Mouse (Mus musculus): ENCODE results near the gene Timm13. TPM values are rescaled to one million over a fixed set of nuclear protein-coding genes. Genes with fewer than 3 reads are reported as not detected.

The Timm13 gene
- polyA plus RNA-seq, 1 experiment, result 310 TPM

DNA sequence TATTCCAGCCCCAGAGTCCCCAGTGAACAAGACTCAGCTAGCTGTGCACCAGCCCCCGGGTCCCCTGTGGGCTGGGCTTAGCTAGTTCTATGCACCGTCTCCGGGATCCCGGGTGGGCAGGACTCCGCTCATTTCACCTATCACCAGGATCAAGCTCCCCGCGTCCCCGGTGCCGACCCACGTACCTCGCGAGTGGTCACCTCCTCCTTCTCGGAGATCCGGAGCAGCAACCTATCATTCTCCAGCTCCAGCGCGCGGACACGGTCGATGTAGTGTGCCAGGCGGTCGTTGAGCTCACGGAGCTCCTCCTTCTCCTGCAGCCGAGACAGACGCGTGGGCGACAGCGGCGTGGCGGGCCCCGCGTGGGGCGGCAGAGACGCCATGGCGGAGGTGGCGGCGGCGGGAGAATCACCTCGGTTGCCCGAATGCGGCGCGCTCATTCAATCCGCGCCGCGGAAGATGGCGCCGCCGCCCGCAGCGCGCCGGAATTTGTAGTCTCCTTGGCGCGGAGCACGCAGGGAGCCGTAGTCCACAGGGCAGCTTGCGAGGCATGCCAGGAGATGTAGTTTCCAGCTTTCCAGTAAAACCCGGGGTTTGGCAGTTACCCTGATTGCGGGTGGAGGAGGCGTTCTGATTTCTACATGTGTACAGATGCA, 17.1 kb upstream of the Timm13 start, which contains the start of gene Lmnb2:
TSS of gene Lmnb2 (minus strand) at position 467 of the 656 bp plus-strand sequence.
- H3K36me3 ChIP-seq (ENCODE audit: control insufficient read depth, insufficient read depth, low read length), result no peaks in the 10 kb centered on the region
- no peaks in the 10 kb centered on the region for H3K27me3 ChIP-seq (ENCODE audit: control insufficient read depth, insufficient read depth, low read length)
- H3K27ac ChIP-seq (ENCODE audit: control insufficient read depth, insufficient read depth, low read length), result no peak within 1 kb of the TSS
- H3K4me3 ChIP-seq (ENCODE audit: control insufficient read depth, insufficient read depth, low read length), result peak within 1 kb of the TSS; percentile 88
- TF ChIP-seq CTCF (IDR thresholded peaks at IDR 0.05; ENCODE audit: borderline replicate concordance, control insufficient read depth, extremely low read depth, insufficient read depth, low read length, poor library complexity) (no peak), POLR2A (IDR thresholded peaks at IDR 0.05; ENCODE audit: control insufficient read depth, extremely low read depth, insufficient read depth, low read length, poor library complexity) (peak; percentile 41; the same call in 1 of the 2 replicates)
- under 1% methylated on average over 57 of the region's 61 CpGs for WGBS
- peaks cover 43% of the 10 kb centered on the region for H3K4me1 ChIP-seq (replicated peaks; ENCODE audit: control insufficient read depth, insufficient read depth, low read length)
- DNase-seq, result peak; percentile 65

DNA sequence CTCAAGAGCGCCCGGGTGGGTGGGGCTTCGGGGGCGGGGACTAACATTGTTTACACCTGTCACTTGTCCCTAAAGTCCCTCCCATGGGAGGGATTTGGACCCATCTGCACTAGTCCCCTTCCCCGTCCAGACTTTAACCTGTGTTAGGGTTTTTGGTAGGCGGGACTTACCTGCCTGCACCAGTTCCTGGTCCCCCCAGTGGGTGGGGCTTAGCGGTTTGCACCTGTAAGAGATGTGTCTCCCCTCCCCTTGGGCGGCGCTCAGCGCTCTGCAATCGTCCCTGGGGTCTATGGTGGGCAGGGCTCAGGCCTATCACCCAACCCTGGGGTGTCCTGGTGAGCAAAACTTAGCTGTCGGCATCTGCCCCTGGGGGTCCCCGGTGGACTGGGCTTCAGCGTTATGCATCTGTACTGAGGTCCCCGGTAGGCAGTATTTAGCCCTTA, 16.6 kb upstream of the Timm13 start:
- 7% methylated on average over 15 of the region's 15 CpGs for WGBS
- TF ChIP-seq CTCF (IDR thresholded peaks at IDR 0.05; ENCODE audit: borderline replicate concordance, control insufficient read depth, extremely low read depth, insufficient read depth, low read length, poor library complexity), result no peak
- TF ChIP-seq POLR2A (IDR thresholded peaks at IDR 0.05; ENCODE audit: control insufficient read depth, extremely low read depth, insufficient read depth, low read length, poor library complexity), result no peak
- H3K36me3 ChIP-seq (ENCODE audit: control insufficient read depth, insufficient read depth, low read length), result no peaks in the 10 kb centered on the region
- peak overlapping the region; percentile 88 for H3K4me3 ChIP-seq (ENCODE audit: control insufficient read depth, insufficient read depth, low read length)
- no peak for DNase-seq
- H3K27ac ChIP-seq (ENCODE audit: control insufficient read depth, insufficient read depth, low read length), result no peak overlapping the region
- H3K27me3 ChIP-seq (ENCODE audit: control insufficient read depth, insufficient read depth, low read length), result no peaks in the 10 kb centered on the region
- H3K4me1 ChIP-seq (replicated peaks; ENCODE audit: control insufficient read depth, insufficient read depth, low read length), result peaks cover 38% of the 10 kb centered on the region

DNA sequence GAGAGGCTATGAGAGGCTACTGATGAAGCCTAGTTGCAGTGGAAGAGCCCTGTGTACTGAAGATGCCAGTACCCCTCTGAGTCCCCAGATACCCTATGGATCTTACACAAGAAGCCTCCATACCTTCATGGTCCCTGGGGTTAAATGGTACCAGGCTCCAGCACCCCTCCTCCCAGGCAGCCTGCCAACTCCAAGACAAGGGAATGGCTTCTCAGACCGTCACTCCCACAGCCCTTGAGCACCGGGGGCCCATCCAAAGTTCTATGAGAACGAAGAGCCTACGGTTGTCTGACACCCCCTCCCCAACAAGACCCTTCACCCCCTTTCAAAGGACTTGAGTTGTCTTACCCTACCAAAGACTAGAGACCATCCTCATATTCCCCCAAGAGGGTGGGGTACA, 15.0 kb upstream of the Timm13 start:
- TF ChIP-seq POLR2A (IDR thresholded peaks at IDR 0.05; ENCODE audit: control insufficient read depth, extremely low read depth, insufficient read depth, low read length, poor library complexity) (no peak), CTCF (IDR thresholded peaks at IDR 0.05; ENCODE audit: borderline replicate concordance, control insufficient read depth, extremely low read depth, insufficient read depth, low read length, poor library complexity) (no peak)
- Histone ChIP-seq H3K4me3 (ENCODE audit: control insufficient read depth, insufficient read depth, low read length) (no peak overlapping the region), H3K27ac (ENCODE audit: control insufficient read depth, insufficient read depth, low read length) (no peak overlapping the region), H3K36me3 (ENCODE audit: control insufficient read depth, insufficient read depth, low read length) (no peaks in the 10 kb centered on the region), H3K4me1 (replicated peaks; ENCODE audit: control insufficient read depth, insufficient read depth, low read length) (peaks cover 31% of the 10 kb centered on the region), H3K27me3 (ENCODE audit: control insufficient read depth, insufficient read depth, low read length) (no peaks in the 10 kb centered on the region)
- WGBS, result 99% methylated on average over 4 of the region's 4 CpGs
- DNase-seq, result no peak

DNA sequence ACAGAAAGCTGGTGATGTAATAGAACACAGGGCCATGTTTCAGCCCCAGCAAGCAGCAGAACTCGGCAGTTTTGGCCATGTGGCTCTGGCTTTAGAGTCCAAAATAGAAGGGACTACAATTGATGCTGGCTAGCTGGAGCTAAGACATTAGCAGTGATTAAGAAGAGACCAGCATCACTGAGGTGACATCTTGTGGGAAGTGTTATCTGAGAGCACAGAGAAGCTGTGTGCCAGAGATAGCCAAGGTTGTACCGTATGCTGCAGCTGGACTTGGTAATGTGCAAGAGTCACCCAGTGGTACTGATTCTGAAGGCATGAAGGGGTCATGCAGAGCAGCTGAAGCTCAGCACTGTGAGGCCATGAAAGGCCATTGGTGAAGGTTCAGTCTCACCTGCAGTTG, 14.5 kb upstream of the Timm13 start:
- no peak overlapping the region for H3K27ac ChIP-seq (ENCODE audit: control insufficient read depth, insufficient read depth, low read length)
- 89% methylated on average over 2 of the region's 2 CpGs for WGBS
- no peak for DNase-seq
- H3K4me1 ChIP-seq (replicated peaks; ENCODE audit: control insufficient read depth, insufficient read depth, low read length), result peaks cover 31% of the 10 kb centered on the region
- no peak for TF ChIP-seq CTCF (IDR thresholded peaks at IDR 0.05; ENCODE audit: borderline replicate concordance, control insufficient read depth, extremely low read depth, insufficient read depth, low read length, poor library complexity)
- TF ChIP-seq POLR2A (IDR thresholded peaks at IDR 0.05; ENCODE audit: control insufficient read depth, extremely low read depth, insufficient read depth, low read length, poor library complexity), result no peak
- no peaks in the 10 kb centered on the region for H3K27me3 ChIP-seq (ENCODE audit: control insufficient read depth, insufficient read depth, low read length)
- no peak overlapping the region for H3K4me3 ChIP-seq (ENCODE audit: control insufficient read depth, insufficient read depth, low read length)
- no peaks in the 10 kb centered on the region for H3K36me3 ChIP-seq (ENCODE audit: control insufficient read depth, insufficient read depth, low read length)

DNA sequence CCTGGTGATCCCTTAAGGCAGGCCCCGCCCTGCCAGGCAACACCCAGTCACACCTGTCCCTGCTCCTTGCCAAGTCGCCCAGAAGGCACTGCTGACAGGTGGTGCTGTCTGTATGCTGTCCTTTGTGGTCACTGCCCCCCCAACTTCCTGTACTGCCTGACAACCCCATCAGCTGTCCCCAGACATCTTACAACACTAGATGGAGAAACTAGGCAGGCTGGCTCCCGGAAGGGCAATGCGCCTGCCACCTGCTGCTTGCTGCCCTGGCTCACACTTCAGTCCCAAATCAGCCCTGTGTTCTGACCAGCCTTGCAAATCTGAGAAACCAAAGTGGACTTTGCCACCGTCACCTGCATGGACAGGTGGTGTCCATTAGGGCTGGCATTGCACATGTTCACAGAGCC, 13.5 kb upstream of the Timm13 start:
- Histone ChIP-seq H3K27me3 (ENCODE audit: control insufficient read depth, insufficient read depth, low read length) (no peaks in the 10 kb centered on the region), H3K4me1 (replicated peaks; ENCODE audit: control insufficient read depth, insufficient read depth, low read length) (peaks cover 31% of the 10 kb centered on the region), H3K27ac (ENCODE audit: control insufficient read depth, insufficient read depth, low read length) (0 out of 2 replicates have a peak overlapping the region, but pooled peaks have one; percentile 9), H3K4me3 (ENCODE audit: control insufficient read depth, insufficient read depth, low read length) (no peak overlapping the region), H3K36me3 (ENCODE audit: control insufficient read depth, insufficient read depth, low read length) (no peaks in the 10 kb centered on the region)
- peak; percentile 52 for DNase-seq
- WGBS, result 39% methylated on average over 5 of the region's 5 CpGs
- no peak for TF ChIP-seq CTCF (IDR thresholded peaks at IDR 0.05; ENCODE audit: borderline replicate concordance, control insufficient read depth, extremely low read depth, insufficient read depth, low read length, poor library complexity)
- no peak for TF ChIP-seq POLR2A (IDR thresholded peaks at IDR 0.05; ENCODE audit: control insufficient read depth, extremely low read depth, insufficient read depth, low read length, poor library complexity)

DNA sequence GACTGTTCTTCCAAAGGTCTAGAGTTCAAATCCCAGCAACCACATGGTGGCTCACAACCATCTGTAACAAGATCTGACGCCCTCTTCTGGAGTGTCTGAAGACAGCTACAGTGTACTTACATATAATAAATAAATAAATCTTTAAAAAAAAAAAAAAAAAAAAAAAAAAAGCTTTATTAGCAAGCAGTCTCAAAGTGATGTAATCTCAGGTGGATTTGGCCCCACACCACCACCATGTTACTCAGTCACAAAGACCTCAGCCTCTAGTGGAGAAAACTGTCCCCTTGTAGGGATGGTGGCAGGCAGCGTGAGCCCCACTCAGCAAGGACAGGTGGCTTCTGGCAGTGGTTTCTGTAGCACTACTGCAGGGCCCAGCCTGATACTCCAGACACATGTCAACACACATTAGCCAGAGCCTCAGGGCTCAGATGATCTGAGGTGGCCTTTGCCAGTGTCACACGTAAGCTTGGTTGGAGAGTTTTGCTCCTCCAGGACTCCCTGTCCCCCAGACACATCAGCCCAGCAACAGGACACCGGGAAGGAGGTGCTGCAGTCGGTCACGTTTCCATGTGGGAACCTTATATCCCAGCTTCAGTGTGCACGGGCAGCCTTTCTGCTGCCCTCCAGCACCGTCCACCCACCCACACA, 12.7 kb upstream of the Timm13 start:
- H3K27me3 ChIP-seq (ENCODE audit: control insufficient read depth, insufficient read depth, low read length), result no peaks in the 10 kb centered on the region
- WGBS, result 96% methylated on average over 7 of the region's 8 CpGs
- peaks cover 31% of the 10 kb centered on the region for H3K4me1 ChIP-seq (replicated peaks; ENCODE audit: control insufficient read depth, insufficient read depth, low read length)
- DNase-seq, result no peak
- H3K4me3 ChIP-seq (ENCODE audit: control insufficient read depth, insufficient read depth, low read length), result no peak overlapping the region
- no peak for TF ChIP-seq POLR2A (IDR thresholded peaks at IDR 0.05; ENCODE audit: control insufficient read depth, extremely low read depth, insufficient read depth, low read length, poor library complexity)
- no peak for TF ChIP-seq CTCF (IDR thresholded peaks at IDR 0.05; ENCODE audit: borderline replicate concordance, control insufficient read depth, extremely low read depth, insufficient read depth, low read length, poor library complexity)
- H3K36me3 ChIP-seq (ENCODE audit: control insufficient read depth, insufficient read depth, low read length), result no peaks in the 10 kb centered on the region
- H3K27ac ChIP-seq (ENCODE audit: control insufficient read depth, insufficient read depth, low read length), result no peak overlapping the region
